Mouse (Mus musculus): ENCODE data around the gene Gm10959.

Gm10959 gene

DNA sequence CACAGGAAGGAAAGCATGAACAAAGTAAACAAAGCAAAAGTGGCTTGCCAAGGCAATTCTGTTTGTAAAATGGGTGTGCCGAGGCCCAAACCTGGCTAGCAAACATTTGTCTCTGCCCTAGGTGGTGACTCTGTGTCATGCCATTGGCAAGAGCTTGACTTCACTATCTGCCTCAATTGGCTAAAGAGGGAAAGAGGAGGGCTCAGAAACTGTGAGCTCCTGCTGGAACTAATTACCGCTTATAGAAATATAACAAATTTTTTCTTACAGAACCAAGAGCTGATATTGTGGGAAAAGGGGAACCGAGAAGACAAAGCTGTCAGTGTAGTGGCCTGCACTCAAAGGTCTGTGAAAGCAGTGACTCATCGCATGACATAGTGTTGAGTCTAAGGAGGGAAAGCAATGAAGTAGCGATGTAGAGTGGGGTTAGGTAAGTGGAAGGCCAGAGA is 30.8 kb downstream of the Gm10959 start:
- DNase-seq = peak; percentile 13

DNA sequence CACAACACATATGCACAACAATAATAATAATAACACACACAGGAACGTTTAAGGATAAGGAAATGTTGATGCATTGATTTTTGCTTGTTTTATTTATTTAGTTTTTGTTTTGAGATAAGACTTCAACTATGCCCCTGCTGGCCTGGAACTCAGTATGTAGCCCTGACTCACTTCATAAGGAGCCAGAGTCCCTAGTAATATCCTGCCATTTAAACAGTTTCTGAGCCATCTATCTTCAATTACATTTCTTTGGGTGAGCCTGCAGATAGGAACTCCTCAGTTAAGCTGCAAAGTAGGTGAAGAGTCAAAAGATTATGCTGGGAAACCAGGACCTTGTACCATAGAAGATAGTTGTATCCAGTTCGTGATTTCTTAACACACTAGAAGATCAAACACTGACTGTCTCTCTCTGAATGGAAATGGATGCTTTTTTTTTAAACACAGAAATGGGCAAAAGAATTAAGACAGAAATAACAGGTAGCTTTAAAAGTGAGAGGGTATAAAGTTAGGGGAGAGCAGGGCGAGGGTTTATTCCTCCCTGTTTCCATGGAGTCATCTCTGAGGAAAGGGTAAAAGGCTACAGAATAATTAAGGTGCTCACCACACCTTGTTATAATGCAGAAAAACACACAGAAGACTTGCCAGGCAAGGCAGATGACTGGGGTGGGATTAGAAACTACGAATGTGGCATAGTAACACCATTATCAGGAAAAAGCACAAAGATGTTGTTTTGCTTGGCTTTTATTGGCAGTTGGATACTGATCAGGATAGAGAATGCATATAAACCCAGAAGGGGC is 31.5 kb downstream of the Gm10959 start:
- no peak for DNase-seq

DNA sequence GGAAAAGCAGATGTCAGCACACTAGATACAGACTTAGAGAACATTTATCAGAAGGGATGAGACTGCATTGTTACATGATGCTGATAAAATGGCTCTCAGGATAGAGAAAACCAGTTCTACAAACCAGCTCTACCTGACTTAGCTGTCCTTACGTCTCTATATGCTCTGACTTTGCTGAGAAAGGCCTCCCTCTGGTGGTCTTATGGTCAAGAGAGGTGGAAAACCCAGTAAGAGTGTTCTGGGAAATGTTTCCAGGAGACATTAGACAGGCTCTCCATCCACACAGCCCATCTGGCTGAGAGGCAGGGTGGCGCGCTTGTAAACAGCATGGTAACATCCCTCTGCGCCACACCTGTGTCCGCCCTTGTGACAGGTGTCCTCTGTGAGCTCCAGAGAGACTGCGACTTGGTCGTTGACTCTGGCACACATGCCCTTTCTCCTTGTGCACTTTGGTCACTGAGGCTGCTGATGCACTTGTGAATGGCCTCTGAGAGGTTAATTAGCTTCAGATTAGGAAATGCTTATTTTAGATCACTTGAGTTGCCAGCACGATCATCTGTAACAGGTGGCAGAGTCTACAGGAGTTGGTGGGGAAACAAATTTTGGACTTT is 40.4 kb downstream of the Gm10959 start:
- no peak for DNase-seq

DNA sequence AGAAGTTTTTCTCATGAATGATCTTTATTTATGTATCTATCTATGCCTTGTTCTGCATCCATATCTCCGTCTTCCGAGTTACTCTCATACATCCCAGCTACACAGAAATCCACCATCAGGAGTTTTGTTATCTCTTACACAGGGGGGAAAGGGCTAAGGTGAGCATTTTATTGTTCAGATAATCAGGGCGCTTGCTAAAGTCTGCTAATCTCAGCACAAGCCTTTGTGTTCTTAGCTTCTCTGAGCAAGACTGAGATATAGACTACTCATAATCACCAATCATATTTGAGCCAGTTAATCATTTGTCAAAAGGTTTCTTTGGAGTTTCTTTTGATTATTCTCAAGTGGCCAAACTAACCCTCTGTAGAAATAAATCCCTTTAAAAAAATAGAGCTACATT is 41.6 kb downstream of the Gm10959 start:
- no peak for DNase-seq

DNA sequence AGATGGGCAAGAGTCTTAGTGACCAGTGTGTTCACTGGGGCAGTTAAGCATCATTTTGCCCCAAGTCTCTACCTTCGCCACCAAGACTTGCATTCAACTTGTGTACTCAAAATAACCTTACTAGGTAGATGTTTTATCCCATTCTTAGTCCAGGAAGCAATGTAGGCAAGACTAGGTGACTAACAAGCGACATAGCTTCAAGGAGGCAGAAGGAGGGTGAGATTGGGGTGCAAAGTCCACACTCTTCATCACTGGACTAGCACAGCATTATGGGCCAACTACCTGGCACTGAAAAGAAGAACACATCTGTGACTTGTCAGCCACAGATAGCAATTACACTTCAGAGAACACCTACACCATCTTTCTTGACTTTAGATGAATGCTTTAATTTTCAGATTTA is 42.3 kb downstream of the Gm10959 start:
- no peak for DNase-seq

DNA sequence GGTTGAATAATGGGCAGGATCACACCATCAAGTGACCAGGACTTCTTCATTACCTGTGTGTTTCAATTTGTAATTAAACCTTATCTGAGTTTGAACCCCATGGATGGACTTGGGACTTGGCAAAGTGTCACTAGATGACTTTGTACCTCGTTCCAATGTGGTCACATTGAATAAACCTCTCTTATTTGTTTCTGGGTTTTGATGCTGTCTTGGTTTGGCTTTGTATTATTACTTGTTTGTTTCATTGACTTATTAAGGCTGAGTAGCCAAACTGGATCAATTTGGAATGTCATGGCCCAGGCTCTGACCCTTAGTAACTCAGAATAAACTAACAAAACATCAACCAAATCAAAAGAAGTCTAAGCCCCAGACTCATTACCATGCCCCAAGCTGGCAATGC is 47.6 kb downstream of the Gm10959 start:
- DNase-seq = no peak

DNA sequence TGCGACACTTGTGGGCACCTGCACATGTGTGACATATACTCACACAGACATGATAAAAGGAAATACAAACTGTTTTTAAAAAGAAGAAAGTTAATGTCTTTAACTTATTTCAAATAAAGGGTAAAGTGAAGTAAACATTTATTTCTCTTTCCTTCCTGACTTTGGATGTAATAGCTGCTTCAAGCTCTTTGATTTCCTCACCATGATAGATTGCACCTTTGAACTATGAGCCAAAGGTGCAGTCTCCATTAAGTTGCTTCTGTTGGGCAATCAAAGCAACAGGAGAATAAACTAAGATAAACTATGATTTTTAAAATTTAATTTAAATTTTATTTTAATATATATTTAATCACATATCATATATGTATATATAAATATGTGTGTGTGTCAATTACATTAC is 50.9 kb downstream of the Gm10959 start:
- DNase-seq = no peak

DNA sequence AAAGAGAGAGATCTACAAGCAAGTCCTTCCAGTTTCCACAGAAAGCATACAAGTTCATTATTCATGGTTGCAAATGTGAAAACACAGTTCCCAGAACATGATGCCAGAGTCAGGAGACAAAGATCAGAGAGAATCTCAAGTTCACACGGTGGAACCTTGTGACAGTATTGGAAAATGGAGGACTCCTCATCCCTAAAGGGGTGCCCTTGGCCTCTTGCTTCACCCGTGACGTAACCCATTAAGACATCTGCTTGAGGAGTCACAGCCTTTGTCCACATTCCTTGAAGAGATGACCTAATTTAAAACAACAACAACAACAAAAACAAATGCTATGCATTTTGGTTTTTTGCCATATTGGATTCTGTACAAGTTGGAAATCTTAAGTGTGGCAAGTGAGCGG is 54.1 kb downstream of the Gm10959 start:
- no peak for DNase-seq

Measured in lung, postnatal 10 days (tissue).